Mouse (Mus musculus) cerebellum, postnatal 14 days (tissue): ENCODE results near the gene Slfn9.
"Not testable (repeated sequence)": the region's sequence is repeated elsewhere in the genome, so short reads cannot be mapped to it uniquely, and the experiment has no call there.

Experiments
- DNase-seq, 2 experiments: peaks; one replicate each; pipeline ENCODE4 v3.0.0; 2021; ENCODE audit warnings: mixed read lengths in 2 of 2

The Slfn9 gene

GRCm38 (mm10) chr11:82991469-82992166 is at the start of gene Slfn9:
Gene Slfn9, minus strand, starts transcription at chr11:82991830.
- DNase-seq, result peak; percentile 60 to 70

GRCm38 (mm10) chr11:83041000-83041399 is 49.4 kb upstream of the Slfn9 start:
- DNase-seq, result no peak

- no peak for DNase-seq
These were observed 48.7 kb upstream of the Slfn9 start for GRCm38 (mm10) chr11:83040325-83040724.

- no peak for DNase-seq
These were observed 48.2 kb upstream of the Slfn9 start for GRCm38 (mm10) chr11:83039796-83040195.

GRCm38 (mm10) chr11:83039156-83039555 is 47.5 kb upstream of the Slfn9 start:
- DNase-seq, result no peak

GRCm38 (mm10) chr11:83038686-83039085 is 47.1 kb upstream of the Slfn9 start:
- DNase-seq, result not testable (repeated sequence)

GRCm38 (mm10) chr11:83020621-83021020 is 29.0 kb upstream of the Slfn9 start, which contains the start of gene Slfn8:
Gene Slfn8, minus strand, starts transcription at chr11:83020810.
- no peak for DNase-seq

- DNase-seq, result not testable (repeated sequence)
These were observed 28.2 kb upstream of the Slfn9 start for GRCm38 (mm10) chr11:83019561-83020519.

- no peak for DNase-seq
These were observed 24.5 kb upstream of the Slfn9 start for GRCm38 (mm10) chr11:83016093-83016492.

GRCm38 (mm10) chr11:83013356-83013755 is 21.7 kb upstream of the Slfn9 start:
- DNase-seq, result no peak

- peak in 1 of 2 experiments; percentile 10 for DNase-seq
These were observed 831 bp downstream of the Slfn9 start for GRCm38 (mm10) chr11:82990612-82991385.

GRCm38 (mm10) chr11:82989357-82989756 is 2.3 kb downstream of the Slfn9 start:
- DNase-seq, result no peak

GRCm38 (mm10) chr11:82987621-82988020 is 4.0 kb downstream of the Slfn9 start:
- no peak for DNase-seq

GRCm38 (mm10) chr11:82983193-82983592 is 8.4 kb downstream of the Slfn9 start:
- DNase-seq, result no peak

- not testable (repeated sequence) for DNase-seq
These were observed 9.2 kb downstream of the Slfn9 start for GRCm38 (mm10) chr11:82982409-82982808.

GRCm38 (mm10) chr11:82973916-82974315 is 17.7 kb downstream of the Slfn9 start:
- no peak for DNase-seq

GRCm38 (mm10) chr11:82971590-82971974 is 20.0 kb downstream of the Slfn9 start:
- DNase-seq, result peak in 1 of 2 experiments; percentile 4

GRCm38 (mm10) chr11:82970712-82971589 is 20.7 kb downstream of the Slfn9 start:
- DNase-seq, result peak; percentile 70 to 78

- DNase-seq, result no peak
These were observed 29.4 kb downstream of the Slfn9 start for GRCm38 (mm10) chr11:82962215-82962614.

- no peak for DNase-seq
These were observed 29.9 kb downstream of the Slfn9 start for GRCm38 (mm10) chr11:82961743-82962142.

GRCm38 (mm10) chr11:82959613-82960012 is 32.0 kb downstream of the Slfn9 start:
- peak; percentile 59 to 65 for DNase-seq

GRCm38 (mm10) chr11:82956925-82957324 is 34.7 kb downstream of the Slfn9 start:
- DNase-seq, result no peak
